Mouse (Mus musculus) liver (tissue): ENCODE measurements around the gene Fam102a.

Experiments used
- DNase-seq: peaks from one replicate; pipeline ENCODE4 v3.0.0-alpha.2; 2020; ENCODE audit warnings: mixed read lengths

Fam102a gene

GRCm38 (mm10) chr2:32547964-32548739 lies 13.0 kb downstream of the Fam102a start:
- no peak for DNase-seq

- no peak for DNase-seq
Measured at GRCm38 (mm10) chr2:32549171-32549570, 14.0 kb downstream of the Fam102a start.

DNA sequence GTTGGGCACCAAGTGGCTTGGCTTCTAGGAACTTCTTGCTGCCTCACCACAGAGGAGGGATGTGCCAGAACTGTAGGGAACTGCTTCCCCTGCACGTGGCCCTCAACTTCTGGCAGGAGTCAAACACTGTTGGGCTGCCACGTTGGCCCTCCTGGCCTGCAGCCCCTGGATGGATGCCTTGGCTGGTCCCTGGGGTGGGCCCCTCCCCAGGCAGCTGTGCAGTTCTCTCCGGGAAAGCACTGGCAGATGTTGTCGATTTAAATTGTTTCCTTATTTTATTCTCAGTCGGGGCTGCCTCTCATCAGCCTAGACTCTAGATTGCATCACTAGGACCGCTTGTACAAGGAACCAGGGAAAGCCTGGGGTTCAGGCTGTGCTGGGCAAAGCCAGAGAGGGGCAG lies 14.6 kb downstream of the Fam102a start:
- DNase-seq: no peak

GRCm38 (mm10) chr2:32551236-32551635 lies 16.1 kb downstream of the Fam102a start:
- DNase-seq: no peak

- DNase-seq: no peak
Measured at GRCm38 (mm10) chr2:32553592-32554148, 18.5 kb downstream of the Fam102a start.

DNA sequence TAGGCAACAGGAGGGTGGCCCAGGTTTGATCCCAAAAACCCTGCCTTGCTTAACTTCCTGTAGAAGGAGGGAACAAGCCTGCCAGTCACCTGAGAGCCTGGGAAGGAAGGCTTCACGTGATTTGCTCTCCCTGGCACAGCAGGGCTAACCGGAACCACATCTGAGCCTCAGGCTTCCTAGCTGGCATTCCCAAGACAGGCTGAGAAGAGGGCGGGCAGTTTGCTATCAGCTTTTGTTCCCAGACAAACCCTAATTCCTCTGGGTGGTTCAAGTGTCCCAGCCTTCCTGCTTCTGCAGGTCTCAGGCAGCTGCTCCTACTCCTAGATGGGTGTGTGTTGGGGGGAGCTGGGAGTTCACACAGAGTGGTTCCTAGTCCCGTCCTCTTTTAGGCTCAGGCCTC lies 20.4 kb downstream of the Fam102a start:
- no peak for DNase-seq

DNA sequence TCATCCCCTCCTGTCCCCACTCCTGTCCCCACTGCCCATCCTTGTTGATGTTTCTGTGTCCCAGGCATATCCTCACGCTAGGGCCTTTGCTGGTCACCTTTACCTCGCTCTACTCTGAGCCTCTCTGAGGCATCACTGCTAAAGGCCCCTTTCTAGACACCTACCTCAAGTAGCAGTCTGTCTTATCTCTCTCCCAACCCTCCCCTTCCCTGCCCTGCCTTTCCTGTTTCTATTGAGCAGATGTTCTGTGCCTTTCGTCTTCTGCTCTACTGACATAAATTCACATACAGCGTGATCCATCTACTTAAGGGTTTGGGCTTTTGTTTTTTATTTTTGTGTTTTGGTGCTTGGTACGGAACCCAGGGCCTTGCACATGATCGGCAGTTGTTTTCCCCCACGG lies 20.9 kb downstream of the Fam102a start:
- no peak for DNase-seq

DNA sequence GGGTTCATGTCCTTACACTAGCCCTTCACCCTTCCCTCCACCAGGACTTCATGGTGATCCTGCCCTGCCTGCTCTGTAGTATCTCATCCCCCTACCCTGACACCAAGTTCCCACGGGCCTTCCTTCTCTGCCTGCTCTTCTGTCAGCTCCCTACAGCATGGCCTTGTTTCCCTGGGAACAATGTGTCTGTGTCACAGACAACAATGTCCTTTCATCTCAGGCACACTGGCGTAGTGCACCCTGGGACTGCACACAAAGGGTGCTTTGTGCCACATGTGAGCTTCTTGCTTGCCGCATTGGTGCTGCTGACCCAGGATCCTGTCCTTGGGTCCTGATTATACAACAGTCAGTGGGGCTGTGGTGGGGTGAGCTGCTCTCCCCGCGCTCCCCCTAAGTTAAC lies 24.4 kb downstream of the Fam102a start:
- DNase-seq: no peak

GRCm38 (mm10) chr2:32566536-32567063 lies 31.5 kb downstream of the Fam102a start:
- peak; percentile 63 for DNase-seq

- DNase-seq: no peak
Measured at GRCm38 (mm10) chr2:32568149-32568548, 33.0 kb downstream of the Fam102a start.

DNA sequence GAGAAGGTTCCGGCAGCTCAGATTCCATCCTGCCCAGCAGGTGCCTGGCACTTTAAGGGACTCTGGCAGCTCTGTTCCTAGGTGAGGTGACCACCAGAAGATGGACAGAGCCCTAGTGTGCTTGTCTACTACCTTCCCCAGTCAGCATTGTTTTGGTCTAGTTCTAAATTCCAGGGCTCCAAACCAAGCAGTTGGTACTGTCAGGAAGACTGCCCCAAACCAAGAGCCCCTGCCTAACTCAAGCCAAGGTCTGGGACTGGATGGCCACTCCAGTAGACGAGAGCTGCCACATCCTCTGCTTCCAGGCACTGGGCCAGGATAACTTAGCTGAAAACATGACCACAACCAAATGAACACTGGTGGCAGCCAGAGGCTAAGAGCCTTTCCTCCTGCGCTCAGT lies 33.8 kb downstream of the Fam102a start:
- DNase-seq: no peak

DNA sequence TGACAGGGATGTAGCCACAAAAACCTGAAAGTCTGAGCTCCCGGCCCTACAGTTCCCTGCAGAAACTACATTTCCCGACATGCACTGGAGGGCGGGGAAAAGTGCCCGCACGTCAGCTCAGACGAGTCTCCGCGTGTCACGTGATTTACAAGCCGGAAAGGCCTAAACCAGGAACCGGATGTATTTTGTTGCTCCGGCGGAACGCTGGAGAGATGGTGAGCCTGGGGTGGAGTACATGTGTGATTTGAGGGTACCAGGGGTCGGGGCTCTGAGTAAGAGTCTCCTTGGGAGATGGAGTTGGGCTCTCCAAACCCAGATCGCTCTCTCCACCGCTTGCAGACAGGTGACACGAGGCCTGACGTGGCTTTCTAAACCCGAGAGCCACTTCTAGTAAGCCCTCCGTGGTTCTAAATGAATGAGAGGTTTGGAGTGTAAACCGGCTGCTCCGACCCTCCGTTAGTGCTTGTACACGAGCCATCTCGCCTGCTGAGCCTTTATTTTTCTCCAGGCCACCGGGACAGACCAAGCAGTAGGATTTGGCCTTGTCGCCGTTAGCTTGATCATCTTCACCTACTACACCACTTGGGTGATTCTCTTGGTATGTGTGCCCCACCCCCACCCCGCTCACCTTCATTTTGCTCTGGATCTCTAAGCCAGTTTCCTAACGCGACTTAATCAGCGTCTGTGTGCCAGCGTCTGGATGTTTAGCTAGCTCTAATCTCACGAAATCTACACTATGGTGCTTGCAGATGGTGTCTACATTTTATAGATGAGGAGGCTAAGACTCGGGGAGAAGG lies 35.8 kb downstream of the Fam102a start, which contains the start of gene Dpm2:
Gene Dpm2 (plus strand): TSS at position 161 of the 797 bp plus-strand sequence.
- DNase-seq: peak; percentile 88

GRCm38 (mm10) chr2:32572196-32572595 lies 37.1 kb downstream of the Fam102a start:
- no peak for DNase-seq

DNA sequence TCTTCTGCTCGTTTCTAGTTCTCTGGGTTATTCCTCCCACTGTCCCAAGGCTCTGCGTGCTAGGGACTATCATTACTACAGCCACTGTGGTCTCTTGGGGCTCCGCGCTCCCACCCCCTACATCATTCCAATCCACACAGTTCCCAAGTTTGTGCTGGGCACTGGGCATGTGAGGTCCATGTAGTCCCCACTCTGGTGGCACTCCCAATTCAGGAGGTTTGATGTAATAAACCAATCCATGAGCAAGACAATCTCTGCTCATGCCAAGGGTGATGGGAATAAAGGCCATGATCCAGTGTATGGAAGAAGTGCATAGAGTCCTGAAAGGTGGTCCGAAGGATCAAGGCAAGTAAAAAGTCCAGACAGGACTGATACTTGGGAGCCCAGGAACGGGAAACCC lies 39.4 kb downstream of the Fam102a start, which contains the start of gene Pip5kl1:
Gene Pip5kl1 (plus strand): TSS at position 301 of the 400 bp plus-strand sequence.
- DNase-seq: no peak

GRCm38 (mm10) chr2:32574901-32575585 lies 39.9 kb downstream of the Fam102a start:
- DNase-seq: peak; percentile 44

DNA sequence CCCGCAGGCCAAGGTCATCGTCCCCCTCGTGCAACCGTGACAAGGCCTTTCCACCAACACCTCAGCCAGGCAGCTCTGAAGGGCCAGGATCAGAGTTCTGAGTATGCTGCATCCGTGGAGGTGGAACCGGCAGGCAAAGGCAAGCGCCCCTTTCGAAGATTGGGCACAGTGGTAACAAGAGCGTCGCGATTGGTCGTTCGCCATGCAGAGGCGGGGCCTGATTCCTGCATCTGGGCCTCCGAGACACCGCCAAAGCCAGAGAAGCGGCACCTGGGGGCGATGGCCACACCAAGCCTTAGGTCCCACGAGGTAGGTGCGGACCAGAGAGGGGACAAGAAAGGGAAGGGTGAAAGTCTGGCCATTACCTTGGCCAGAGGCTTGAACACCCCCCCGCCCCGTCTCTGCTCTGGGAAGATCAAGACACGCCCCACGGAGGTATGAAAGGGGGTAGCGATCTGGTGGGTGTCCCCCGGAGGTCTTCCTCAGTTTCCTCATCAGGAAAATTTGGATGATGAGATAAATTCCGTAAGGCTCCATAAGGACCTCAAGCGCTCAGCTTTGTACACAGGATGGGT lies 40.5 kb downstream of the Fam102a start, which contains the start of gene 9430097D07Rik:
Gene 9430097D07Rik (minus strand): TSS at position 99 of the 575 bp plus-strand sequence.
- DNase-seq: peak; percentile 58

DNA sequence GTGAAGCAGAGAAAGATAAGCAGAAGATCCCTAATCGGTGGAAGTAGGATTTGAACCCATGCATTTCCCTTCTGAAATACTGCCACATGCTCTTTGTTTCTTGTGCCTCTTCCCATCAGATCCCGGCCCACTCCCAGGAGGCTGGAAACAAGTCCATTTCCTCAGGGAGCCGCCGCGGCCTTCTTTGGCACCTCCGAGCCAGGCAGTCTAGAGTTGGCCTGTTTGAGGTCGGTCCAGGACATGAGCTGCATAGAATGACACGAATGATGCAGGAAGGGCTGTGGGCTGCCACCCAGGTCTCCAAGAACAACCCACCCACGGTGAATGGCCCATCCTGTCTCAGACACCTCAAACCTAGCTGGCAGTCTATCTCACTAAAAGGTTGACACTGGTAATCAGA lies 41.4 kb downstream of the Fam102a start:
- no peak for DNase-seq

DNA sequence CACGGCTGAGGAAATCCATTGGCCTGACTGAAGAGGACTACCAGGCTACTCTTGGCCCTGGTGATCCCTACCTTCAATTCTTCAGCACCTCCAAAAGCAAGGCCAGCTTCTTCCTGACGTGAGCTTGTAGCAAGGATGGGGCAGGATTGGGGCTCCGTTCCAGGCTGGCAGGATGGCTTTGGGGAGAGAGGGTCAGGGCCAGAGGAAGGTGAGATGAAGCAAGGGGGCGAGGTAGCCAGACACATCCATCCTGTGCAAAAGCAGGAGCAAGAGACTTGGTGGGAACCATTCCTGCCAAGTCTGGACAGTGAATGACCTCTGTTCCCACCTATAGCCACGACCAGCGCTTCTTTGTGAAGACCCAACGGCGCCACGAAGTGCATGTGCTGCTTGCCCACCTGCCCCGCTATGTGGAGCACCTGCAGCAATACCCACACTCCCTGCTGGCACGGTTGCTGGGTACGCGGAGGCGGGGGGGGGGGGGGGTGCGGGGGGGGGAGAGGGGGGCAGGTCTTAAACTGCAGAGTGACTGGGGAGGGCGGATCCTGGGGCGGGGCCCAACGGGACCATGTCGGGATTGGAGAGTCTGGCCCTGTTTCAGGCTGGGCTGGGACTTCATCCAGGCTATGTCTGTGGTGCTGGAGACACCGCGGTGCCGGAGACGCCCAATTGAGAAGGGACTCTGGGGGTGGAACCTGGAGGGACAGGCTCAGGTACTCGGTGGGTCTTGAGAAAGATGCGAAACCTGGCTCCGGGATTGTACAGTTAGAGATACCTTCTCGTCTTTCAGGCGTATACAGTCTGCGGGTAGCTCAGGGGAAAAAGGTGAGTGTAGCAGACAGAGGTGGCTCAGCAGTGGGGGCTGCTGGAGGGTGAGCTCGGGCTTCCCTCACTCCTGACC lies 43.3 kb downstream of the Fam102a start:
- DNase-seq: no peak

DNA sequence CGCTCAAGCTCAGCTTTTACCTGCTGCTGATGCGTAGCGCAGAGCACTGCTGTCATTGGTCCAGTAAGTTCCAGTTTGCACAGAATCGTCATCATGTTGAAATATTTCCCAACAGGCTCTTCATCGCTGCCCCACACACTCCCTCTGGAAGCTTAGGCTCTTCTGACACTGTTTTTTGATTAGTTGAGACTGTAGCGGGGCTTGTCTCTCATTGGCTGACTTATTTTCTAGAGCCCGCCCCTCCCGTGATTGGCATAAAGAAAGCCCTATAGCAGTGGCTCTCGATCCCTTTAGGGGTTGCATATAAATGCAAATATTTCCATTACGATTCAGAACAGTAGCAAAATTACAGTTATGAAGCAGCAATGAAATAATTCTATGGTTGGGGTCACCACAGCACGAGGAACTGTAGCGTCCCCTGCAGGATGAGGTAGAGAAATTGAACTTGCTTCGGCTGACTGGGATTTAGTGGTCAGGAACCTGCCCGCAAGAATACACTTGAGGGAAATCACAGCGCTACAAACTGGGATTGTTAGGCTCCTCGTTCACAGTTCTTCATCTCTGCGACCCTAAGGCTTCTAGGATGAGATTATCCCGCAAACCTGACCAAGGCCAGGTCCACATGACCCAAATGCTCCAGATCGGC lies 46.4 kb downstream of the Fam102a start:
- peak; percentile 57 for DNase-seq
